Mouse (Mus musculus) liver, embryonic 14.5 days (tissue): ENCODE measurements around the gene Cd59b.
A peak's percentile ranks its signal among the peaks of the same experiment; 100 is the strongest.
"Not testable (repeated sequence)": the region's sequence is repeated elsewhere in the genome, so short reads cannot be mapped to it uniquely, and the experiment has no call there.

Experiments used
- CTCF ChIP-seq: IDR thresholded peaks from 2 replicates; pipeline ENCODE4 v1.5.1; 2016; ENCODE audit warnings: antibody characterized with exemption, low read depth, control low read depth
- EP300 ChIP-seq: IDR thresholded peaks from 2 replicates; pipeline ENCODE4 v1.6.1; 2016; ENCODE audit warnings: antibody characterized with exemption, low read depth

- TF ChIP-seq CTCF = peak; percentile 23; the same call in 1 of the 2 replicates
- TF ChIP-seq EP300 = not testable (repeated sequence)
These were observed 27.1 kb downstream of the Cd59b start for GRCm38 (mm10) chr2:104096796-104097195.
